Mouse (Mus musculus): Measurements from ENCODE around the gene Usp30. TPM values are rescaled to one million over a fixed set of nuclear protein-coding genes. Genes with fewer than 3 reads are reported as not detected.

Usp30 gene
- polyA plus RNA-seq, 1 experiment, result 71.5 TPM

DNA sequence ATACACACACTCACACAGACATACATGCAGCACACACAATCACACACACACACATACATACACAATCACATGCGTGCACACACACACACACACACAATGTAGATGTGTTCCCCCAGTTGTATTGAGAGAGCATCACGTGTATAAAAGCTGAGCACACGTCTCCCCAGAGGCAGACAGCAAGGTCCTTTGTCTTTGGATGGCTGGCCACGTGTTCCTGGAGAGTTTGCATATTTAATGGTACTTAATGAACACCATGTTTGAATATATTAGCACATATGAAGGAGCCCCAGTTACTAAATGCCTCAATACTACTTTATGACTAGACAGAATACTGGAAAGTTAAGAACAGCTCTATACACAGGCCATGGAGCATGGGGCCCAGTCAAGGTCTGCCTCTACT is 1.3 kb upstream of the Usp30 start:
- TF ChIP-seq CTCF (IDR thresholded peaks at IDR 0.05; ENCODE audit: control insufficient read depth, insufficient read depth, insufficient replicate concordance, low read depth, low read length) (no peak), POLR2A (IDR thresholded peaks at IDR 0.05; ENCODE audit: control insufficient read depth, low read depth, low read length) (no peak)
- H3K4me3 ChIP-seq (ENCODE audit: control insufficient read depth, low read depth, low read length), result peak overlapping the region; percentile 75
- H3K27me3 ChIP-seq (ENCODE audit: control insufficient read depth, insufficient read depth, low read length), result no peaks in the 10 kb centered on the region
- H3K36me3 ChIP-seq (ENCODE audit: control insufficient read depth, insufficient read depth, low read length), result no peaks in the 10 kb centered on the region
- H3K27ac ChIP-seq (ENCODE audit: control insufficient read depth, insufficient read depth, low read depth, low read length), result no peak overlapping the region
- peaks cover 2% of the 10 kb centered on the region; the same call in 1 of the 2 replicates for H3K4me1 ChIP-seq (ENCODE audit: control insufficient read depth, insufficient read depth, low read length)

GRCm38 (mm10) chr5:114066601-114067000 is 1.3 kb downstream of the Usp30 start:
- H3K27me3 ChIP-seq (ENCODE audit: control insufficient read depth, insufficient read depth, low read length), result no peaks in the 10 kb centered on the region
- peak overlapping the region; percentile 50 for H3K27ac ChIP-seq (ENCODE audit: control insufficient read depth, insufficient read depth, low read depth, low read length)
- TF ChIP-seq POLR2A (IDR thresholded peaks at IDR 0.05; ENCODE audit: control insufficient read depth, low read depth, low read length), result no peak
- TF ChIP-seq CTCF (IDR thresholded peaks at IDR 0.05; ENCODE audit: control insufficient read depth, insufficient read depth, insufficient replicate concordance, low read depth, low read length), result no peak
- peak overlapping the region; percentile 90 for H3K4me3 ChIP-seq (ENCODE audit: control insufficient read depth, low read depth, low read length)
- H3K36me3 ChIP-seq (ENCODE audit: control insufficient read depth, insufficient read depth, low read length), result no peaks in the 10 kb centered on the region
- peaks cover 2% of the 10 kb centered on the region; the same call in 1 of the 2 replicates for H3K4me1 ChIP-seq (ENCODE audit: control insufficient read depth, insufficient read depth, low read length)

GRCm38 (mm10) chr5:114067543-114067942 is 2.3 kb downstream of the Usp30 start:
- Histone ChIP-seq H3K36me3 (ENCODE audit: control insufficient read depth, insufficient read depth, low read length) (no peaks in the 10 kb centered on the region), H3K4me3 (ENCODE audit: control insufficient read depth, low read depth, low read length) (peak overlapping the region; percentile 90), H3K27ac (ENCODE audit: control insufficient read depth, insufficient read depth, low read depth, low read length) (no peak overlapping the region), H3K4me1 (ENCODE audit: control insufficient read depth, insufficient read depth, low read length) (peaks cover 2% of the 10 kb centered on the region; the same call in 1 of the 2 replicates), H3K27me3 (ENCODE audit: control insufficient read depth, insufficient read depth, low read length) (no peaks in the 10 kb centered on the region)
- no peak for TF ChIP-seq POLR2A (IDR thresholded peaks at IDR 0.05; ENCODE audit: control insufficient read depth, low read depth, low read length)
- TF ChIP-seq CTCF (IDR thresholded peaks at IDR 0.05; ENCODE audit: control insufficient read depth, insufficient read depth, insufficient replicate concordance, low read depth, low read length), result no peak

DNA sequence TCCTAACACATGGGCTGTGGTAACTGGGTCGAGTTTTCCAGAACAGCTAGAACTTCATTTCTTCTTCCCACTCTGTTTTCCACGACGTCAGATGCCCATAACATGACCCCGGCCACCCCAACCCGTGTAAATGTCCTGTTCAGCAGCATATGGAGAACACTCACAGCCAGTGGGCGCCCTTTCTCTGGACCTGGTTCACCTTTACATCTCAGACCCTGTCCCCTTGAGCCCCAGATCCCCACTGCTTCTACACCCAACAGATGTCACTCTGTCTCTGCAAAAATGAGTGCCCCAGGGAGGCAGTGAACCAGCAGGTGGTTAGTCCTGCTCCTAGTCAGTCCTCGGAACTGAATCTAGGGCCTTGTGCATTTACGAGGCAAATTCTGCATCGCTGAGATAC is 2.7 kb downstream of the Usp30 start:
- H3K36me3 ChIP-seq (ENCODE audit: control insufficient read depth, insufficient read depth, low read length), result no peaks in the 10 kb centered on the region
- H3K4me1 ChIP-seq (ENCODE audit: control insufficient read depth, insufficient read depth, low read length), result peaks cover 2% of the 10 kb centered on the region; the same call in 1 of the 2 replicates
- H3K27ac ChIP-seq (ENCODE audit: control insufficient read depth, insufficient read depth, low read depth, low read length), result no peak overlapping the region
- no peak for TF ChIP-seq POLR2A (IDR thresholded peaks at IDR 0.05; ENCODE audit: control insufficient read depth, low read depth, low read length)
- no peak for TF ChIP-seq CTCF (IDR thresholded peaks at IDR 0.05; ENCODE audit: control insufficient read depth, insufficient read depth, insufficient replicate concordance, low read depth, low read length)
- peak overlapping the region; percentile 90 for H3K4me3 ChIP-seq (ENCODE audit: control insufficient read depth, low read depth, low read length)
- no peaks in the 10 kb centered on the region for H3K27me3 ChIP-seq (ENCODE audit: control insufficient read depth, insufficient read depth, low read length)

GRCm38 (mm10) chr5:114070858-114071257 is 5.6 kb downstream of the Usp30 start:
- H3K27ac ChIP-seq (ENCODE audit: control insufficient read depth, insufficient read depth, low read depth, low read length), result no peak overlapping the region
- no peaks in the 10 kb centered on the region for H3K36me3 ChIP-seq (ENCODE audit: control insufficient read depth, insufficient read depth, low read length)
- no peak overlapping the region for H3K4me3 ChIP-seq (ENCODE audit: control insufficient read depth, low read depth, low read length)
- no peak for TF ChIP-seq CTCF (IDR thresholded peaks at IDR 0.05; ENCODE audit: control insufficient read depth, insufficient read depth, insufficient replicate concordance, low read depth, low read length)
- H3K4me1 ChIP-seq (ENCODE audit: control insufficient read depth, insufficient read depth, low read length), result peaks cover under 1% of the 10 kb centered on the region; the same call in 1 of the 2 replicates
- no peaks in the 10 kb centered on the region for H3K27me3 ChIP-seq (ENCODE audit: control insufficient read depth, insufficient read depth, low read length)

- H3K4me1 ChIP-seq (ENCODE audit: control insufficient read depth, insufficient read depth, low read length), result no peaks in the 10 kb centered on the region
- no peak overlapping the region for H3K4me3 ChIP-seq (ENCODE audit: control insufficient read depth, low read depth, low read length)
- H3K27me3 ChIP-seq (ENCODE audit: control insufficient read depth, insufficient read depth, low read length), result no peaks in the 10 kb centered on the region
- no peak overlapping the region for H3K27ac ChIP-seq (ENCODE audit: control insufficient read depth, insufficient read depth, low read depth, low read length)
- H3K36me3 ChIP-seq (ENCODE audit: control insufficient read depth, insufficient read depth, low read length), result no peaks in the 10 kb centered on the region
- TF ChIP-seq POLR2A (IDR thresholded peaks at IDR 0.05; ENCODE audit: control insufficient read depth, low read depth, low read length) (no peak), CTCF (IDR thresholded peaks at IDR 0.05; ENCODE audit: control insufficient read depth, insufficient read depth, insufficient replicate concordance, low read depth, low read length) (no peak)
Observed at GRCm38 (mm10) chr5:114072262-114072661, 7.0 kb downstream of the Usp30 start.

GRCm38 (mm10) chr5:114077009-114077408 is 11.7 kb downstream of the Usp30 start:
- Histone ChIP-seq H3K27ac (ENCODE audit: control insufficient read depth, insufficient read depth, low read depth, low read length) (no peak overlapping the region), H3K36me3 (ENCODE audit: control insufficient read depth, insufficient read depth, low read length) (no peaks in the 10 kb centered on the region), H3K4me3 (ENCODE audit: control insufficient read depth, low read depth, low read length) (no peak overlapping the region), H3K27me3 (ENCODE audit: control insufficient read depth, insufficient read depth, low read length) (no peaks in the 10 kb centered on the region), H3K4me1 (ENCODE audit: control insufficient read depth, insufficient read depth, low read length) (no peaks in the 10 kb centered on the region)
- TF ChIP-seq CTCF (IDR thresholded peaks at IDR 0.05; ENCODE audit: control insufficient read depth, insufficient read depth, insufficient replicate concordance, low read depth, low read length) (no peak), POLR2A (IDR thresholded peaks at IDR 0.05; ENCODE audit: control insufficient read depth, low read depth, low read length) (no peak)

DNA sequence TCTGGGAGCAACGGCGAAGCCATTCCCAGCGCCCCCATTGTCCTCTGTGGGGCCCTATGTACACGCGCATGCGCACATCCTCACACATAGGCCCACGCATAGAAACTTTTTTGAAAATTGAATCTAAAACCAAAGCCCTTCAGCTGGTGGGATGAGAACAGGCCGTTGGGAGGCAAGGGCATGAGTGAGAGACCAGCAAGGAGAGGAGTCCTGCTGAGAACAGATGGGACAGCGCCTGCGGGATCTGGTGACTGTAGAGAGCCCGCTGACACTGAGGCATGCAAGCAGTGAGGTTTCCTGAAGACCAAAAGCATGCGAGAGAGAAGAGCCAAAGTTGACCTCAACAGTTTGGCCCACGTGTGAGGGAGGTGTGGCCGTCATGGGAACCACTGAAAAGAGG is 20.2 kb downstream of the Usp30 start:
- H3K27ac ChIP-seq (ENCODE audit: control insufficient read depth, insufficient read depth, low read depth, low read length), result peak overlapping the region; percentile 25; the same call in 1 of the 2 replicates
- peaks cover 10% of the 10 kb centered on the region for H3K4me1 ChIP-seq (ENCODE audit: control insufficient read depth, insufficient read depth, low read length)
- peak overlapping the region; percentile 64 for H3K4me3 ChIP-seq (ENCODE audit: control insufficient read depth, low read depth, low read length)
- no peaks in the 10 kb centered on the region for H3K36me3 ChIP-seq (ENCODE audit: control insufficient read depth, insufficient read depth, low read length)
- H3K27me3 ChIP-seq (ENCODE audit: control insufficient read depth, insufficient read depth, low read length), result no peaks in the 10 kb centered on the region
- TF ChIP-seq CTCF (IDR thresholded peaks at IDR 0.05; ENCODE audit: control insufficient read depth, insufficient read depth, insufficient replicate concordance, low read depth, low read length) (no peak), POLR2A (IDR thresholded peaks at IDR 0.05; ENCODE audit: control insufficient read depth, low read depth, low read length) (no peak)

All from testis, adult 2 months (tissue).